Mouse (Mus musculus) adrenal gland, postnatal 25 days (tissue): ENCODE results near the gene 2610002M06Rik. TPM values are rescaled to one million over a fixed set of nuclear protein-coding genes. Genes with fewer than 3 reads are reported as not detected.

ENCODE experiments used
- DNase-seq: peaks from one replicate; pipeline ENCODE4 v3.0.0; 2021; ENCODE audit warnings: mixed read lengths
- long read RNA-seq: library from polyadenylated mRNA; stranded (forward); transcript quantifications from one replicate; pipeline ENCODE4 v2.0.0, GENCODE M21; 2021
- total RNA-seq: library from RNA; stranded (reverse); gene quantifications from 2 replicates; pipeline ENCODE4 v1.2.3, GENCODE M21; 2021

The 2610002M06Rik gene
- total RNA-seq, result 11.0 and 15.8 TPM in 2 replicates
- long read RNA-seq, full-length matches to known transcripts, result 9 of 10 reads
- long read RNA-seq, partial matches to known transcripts, result 0 of 10 reads
- long read RNA-seq, other reads (novel, unspliced or antisense), result 1 of 10 reads

DNA sequence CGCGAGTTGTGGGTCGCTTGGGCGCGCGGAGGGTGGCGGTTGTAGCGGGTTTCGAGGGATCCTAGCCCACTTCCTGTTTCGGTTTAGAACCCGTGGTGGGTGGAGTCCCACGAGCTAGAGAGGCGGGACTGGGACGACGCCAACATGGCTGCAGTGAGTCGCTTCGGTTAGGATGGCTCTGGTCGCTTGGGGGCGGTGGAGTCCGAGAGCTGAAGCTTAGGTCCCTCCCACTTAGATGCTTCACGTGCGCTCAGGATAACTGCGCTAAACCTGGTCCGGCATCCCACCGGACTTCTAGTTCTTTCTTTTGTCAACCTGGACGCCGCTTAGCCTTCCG lies at the start of gene 2610002M06Rik:
2610002M06Rik (minus strand) TSS at position 117 of the 337 bp plus-strand sequence.
- DNase-seq, result peak; percentile 85

DNA sequence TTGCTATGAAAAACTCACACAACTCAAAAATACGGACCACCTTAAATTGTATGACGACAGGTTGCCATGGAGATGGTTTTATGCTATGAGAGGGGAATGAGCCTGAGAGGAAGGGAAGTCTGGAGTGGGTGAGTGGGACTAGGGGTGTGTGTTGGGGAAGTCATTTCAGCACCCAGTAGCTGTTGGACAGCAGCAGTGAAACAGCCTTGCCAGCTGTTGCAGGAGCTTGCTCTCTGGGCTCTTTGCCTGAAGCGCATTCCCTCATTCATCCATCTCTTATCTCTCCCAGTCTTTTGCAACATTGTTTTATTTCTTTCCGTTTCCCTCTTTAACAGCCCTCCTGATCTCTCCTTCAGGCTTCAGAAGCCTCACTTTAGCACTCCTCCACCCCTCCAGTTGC lies 42.0 kb upstream of the 2610002M06Rik start:
- no peak for DNase-seq

DNA sequence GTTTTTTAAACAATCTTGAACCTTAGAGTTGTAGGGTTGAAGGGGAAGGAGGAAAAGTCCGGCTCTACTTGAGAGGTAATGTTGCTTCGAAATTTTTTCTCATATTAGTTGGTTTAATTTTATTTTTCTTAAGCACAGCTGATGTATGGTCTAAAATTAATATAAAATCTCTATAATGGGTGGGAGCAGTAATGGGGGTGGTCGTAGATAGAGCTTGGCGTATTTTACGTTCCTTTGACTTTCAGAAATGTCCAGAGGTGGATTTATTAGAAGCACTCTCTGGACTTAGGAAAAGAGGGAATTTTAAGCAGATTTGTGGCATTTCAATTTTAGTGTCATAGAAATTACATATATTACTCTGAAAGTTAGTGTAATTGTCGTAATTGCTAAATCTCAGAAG lies 592 bp upstream of the 2610002M06Rik start:
- no peak for DNase-seq

DNA sequence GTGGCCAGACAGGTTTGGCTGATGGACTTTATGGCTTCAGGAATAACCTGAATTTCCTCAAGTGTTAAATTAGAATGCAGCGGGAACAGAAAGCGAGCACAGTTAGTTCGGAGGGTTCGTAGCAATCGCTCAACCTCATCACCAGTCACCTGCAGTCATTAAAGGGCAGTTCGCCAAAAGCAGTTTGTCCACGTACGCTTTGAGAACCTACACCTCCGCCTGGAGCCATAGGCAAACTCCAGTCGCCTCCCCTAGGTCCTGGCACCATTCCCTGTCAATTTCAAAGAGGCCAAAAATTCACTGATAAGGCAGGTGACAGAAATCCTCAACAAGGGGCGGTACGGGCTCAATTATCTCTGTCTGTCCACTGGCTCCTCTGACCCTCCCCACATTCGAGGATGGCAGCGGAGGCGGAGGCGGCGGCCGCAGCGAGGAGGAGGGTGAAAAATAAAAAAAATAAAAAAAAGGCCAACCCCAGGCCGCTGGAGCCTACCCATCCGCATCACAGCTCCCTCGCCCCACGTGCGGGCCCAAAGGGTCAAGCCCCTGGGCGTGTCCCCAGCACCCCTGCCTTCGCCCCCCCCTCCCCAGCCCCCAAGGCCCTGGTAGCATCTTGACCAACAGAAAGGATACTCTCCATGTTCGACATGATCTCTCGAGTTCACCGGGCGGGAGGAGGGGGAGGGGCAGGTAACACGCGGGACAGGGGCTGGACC lies 474 bp downstream of the 2610002M06Rik start:
- DNase-seq, result no peak

DNA sequence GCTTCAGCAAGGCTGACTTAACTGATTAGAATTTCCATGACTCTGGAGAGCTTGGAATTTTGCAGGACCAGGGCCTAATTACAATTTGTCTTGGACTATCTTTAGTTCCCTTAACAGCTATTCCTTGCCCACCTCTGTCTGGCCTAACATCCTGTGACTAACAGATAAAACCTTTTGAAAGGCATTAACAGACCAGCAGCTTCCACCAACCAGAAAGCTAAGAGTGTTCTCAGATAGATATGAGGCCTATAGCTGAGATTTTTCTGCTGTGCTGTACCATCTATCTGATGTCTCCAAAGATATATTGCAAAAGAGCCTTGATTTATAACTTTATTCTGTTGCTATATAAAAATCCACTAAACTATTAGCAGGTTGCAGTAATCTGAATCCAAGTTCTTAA lies 4.0 kb downstream of the 2610002M06Rik start:
- DNase-seq, result no peak

DNA sequence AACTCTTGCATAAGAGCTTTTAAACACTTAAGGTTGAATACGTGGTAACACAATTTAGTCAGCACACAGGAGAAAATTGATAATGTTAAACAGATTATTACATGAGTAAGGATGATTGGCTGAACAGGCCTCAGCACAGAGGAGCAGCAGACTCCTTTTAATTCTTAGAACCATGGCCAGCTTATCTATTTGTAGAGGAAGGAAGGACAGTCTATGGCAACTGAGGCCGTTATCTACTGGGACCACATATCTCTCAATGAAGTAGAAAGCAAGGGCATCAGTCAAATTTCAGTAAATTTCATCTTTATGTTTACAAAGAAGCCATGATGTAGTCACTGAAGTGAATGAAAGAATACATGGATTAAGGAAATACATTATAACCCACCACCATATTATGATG lies 19.2 kb downstream of the 2610002M06Rik start:
- DNase-seq, result no peak

DNA sequence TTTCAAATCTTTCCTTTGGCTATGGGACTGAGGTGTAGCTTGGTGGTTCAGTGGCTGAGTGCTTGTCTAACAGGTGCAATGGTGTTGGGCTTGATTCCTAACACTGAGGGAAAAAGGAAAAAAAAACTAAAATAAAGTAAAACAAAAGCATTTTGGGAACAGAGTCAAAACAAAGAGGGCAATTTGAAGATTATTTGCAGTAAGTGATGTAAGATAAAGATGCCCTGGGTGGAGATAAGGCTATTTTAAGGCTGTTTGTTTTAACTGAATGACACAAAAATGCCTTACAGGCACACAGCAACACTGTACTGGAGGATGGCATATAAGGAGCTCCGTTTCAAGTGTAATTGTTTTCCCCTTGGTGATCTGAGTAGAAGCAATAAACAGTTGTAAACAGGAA lies 20.3 kb downstream of the 2610002M06Rik start:
- DNase-seq, result no peak

DNA sequence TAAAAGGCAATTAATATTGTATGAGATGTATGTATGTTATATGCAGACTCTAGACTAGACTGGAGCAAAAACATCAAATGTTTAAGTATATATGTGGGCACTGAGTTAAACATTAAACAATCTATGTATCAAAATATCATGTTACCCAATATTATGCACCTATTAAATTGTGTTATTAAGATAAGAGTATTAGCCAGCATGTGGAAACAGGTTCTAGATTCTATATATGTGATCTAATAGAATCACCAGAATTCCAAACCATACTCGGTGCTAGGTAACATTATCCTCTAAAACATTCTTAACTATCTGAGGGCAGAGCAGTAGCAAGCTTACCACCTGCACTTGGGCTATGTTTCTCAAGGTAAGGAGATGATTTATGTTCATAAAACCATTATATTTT lies 23.8 kb downstream of the 2610002M06Rik start, which contains the start of gene Tent5d:
Tent5d (plus strand) TSS at position 301 of the 400 bp plus-strand sequence.
- no peak for DNase-seq

DNA sequence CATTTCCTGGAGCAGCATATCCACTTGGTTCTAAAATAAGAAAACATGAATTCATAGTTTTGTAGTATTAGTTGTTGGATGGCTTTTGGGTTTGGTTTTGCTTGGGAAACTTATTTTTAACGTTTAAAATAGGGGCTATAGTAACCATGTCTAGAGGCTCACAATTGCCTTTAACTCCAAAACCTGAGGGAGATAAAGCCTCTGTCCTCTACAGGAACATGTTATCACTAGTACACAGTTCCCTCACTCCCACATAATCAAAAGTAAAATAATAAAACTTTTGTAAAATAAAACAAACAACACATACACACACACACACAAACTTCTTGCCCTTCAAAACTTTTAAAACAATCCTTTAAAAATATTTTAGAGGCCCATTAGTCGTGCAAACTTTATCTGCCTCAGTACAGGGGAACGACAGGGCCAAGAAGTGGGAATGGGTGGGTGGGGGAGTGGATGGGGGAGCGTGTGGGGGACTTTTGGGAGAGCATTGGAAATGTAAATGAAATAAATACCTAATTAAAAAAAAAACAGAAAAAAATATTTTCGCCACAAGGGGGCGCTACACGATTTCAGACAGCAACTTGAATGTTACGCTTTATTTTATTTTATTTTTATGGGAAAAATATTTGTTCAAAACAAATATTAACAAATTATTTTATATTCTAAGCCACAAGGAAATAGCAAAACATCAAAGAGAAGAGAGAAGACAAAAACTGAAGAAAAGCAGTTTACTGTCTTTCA lies 25.2 kb downstream of the 2610002M06Rik start:
- DNase-seq, result no peak

DNA sequence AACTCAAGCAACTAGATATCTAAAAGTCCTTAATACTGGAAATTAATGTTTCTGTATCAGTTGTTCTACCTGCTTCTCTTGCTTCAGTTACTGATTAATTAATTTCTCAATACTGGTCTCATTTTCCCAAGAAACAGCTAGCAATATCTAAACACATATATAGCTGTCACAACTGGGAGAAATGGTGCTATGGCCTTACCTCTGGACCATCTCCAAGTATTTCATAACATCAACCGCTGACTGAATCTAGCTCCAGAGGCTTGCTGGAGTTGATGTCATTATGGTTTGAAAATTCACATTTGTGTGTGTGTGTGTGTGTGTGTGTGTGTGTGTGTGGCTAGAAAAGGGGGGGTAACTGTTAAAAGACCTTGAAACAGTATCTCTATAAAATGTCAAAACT lies 26.0 kb downstream of the 2610002M06Rik start:
- DNase-seq, result peak; percentile 1

DNA sequence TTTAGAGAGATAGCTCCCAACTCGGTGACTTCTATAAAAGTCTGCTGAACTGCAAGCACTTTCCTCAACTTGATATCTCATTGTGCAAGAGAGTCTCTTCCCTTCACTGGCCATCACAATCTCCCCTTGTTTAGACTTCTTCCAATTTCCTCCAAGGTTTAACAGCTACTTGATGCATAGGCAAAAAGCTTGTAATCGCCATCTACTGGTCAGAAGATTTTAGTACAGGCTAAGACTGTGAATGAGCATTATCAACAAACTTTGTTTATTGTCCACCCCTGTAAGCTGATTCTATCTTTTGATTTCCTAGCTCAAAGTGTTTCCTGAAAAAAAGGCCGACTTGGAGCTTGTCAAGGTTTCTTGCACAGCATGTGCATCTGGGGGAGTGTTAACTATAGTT lies 48.2 kb downstream of the 2610002M06Rik start:
- DNase-seq, result no peak

Other genes with a start within 250 kb of the 2610002M06Rik start
- not detected in 2 replicates for gene Tbx22, start 148.4 kb downstream of the 2610002M06Rik start, total RNA-seq
- not detected in 2 replicates for gene Tent5d, start 23.7 kb downstream of the 2610002M06Rik start, total RNA-seq
- not detected in 2 replicates for gene Gm732, start 132.1 kb upstream of the 2610002M06Rik start, total RNA-seq